Mouse (Mus musculus) megakaryocyte progenitor cell, adult 5-6 weeks (primary cell): Measurements from ENCODE around the gene Vmn1r125. TPM values are rescaled to one million over a fixed set of nuclear protein-coding genes. Genes with fewer than 3 reads are reported as not detected.
"Not testable (repeated sequence)": the region's sequence is repeated elsewhere in the genome, so short reads cannot be mapped to it uniquely, and the experiment has no call there.

Source experiments
- ATAC-seq: replicated peaks from 2 replicates; pipeline ENCODE4 v1.8.0; 2016; ENCODE audit warnings: mild to moderate bottlenecking, moderate TSS enrichment, inconsistent platforms; ENCODE audit not compliant: poor library complexity
- total RNA-seq, 2 experiments: library from RNA; stranded (forward) in 1 of 2; stranded (reverse) in 1 of 2; fragments of 157-497, 149-512 nt in 1 of 2; fragments of 200-1000 nt in 1 of 2; gene quantifications; 2 replicates each; pipeline versions ENCODE4 v1.2.3 to v1.2.4; 2015 to 2017

Gene Vmn1r125
- total RNA-seq (2015) (not detected in 2 replicates), total RNA-seq (2017) (not detected in 2 replicates)

DNA sequence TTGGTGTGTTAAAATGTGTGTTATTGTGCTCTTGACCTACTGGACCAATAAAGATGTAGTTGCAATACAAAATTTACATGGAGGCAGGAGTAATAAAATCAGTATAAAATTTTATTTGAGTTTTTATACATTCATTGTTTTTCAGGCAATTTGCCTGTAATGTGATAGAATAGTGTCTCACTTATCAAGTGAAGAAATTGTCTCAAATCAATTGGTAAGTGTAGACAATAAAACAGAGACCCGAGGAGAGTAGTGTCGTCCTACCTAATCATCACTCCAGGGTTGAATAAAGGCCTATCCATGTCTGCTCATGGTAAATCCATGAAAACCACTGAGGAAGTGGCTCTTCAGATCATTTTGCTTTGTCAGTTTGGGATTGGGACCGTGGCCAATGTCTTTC is at the start of gene Vmn1r125:
TSS of gene Vmn1r125 (plus strand) at position 301 of the 400 bp plus-strand sequence.
- ATAC-seq, result not testable (repeated sequence)

DNA sequence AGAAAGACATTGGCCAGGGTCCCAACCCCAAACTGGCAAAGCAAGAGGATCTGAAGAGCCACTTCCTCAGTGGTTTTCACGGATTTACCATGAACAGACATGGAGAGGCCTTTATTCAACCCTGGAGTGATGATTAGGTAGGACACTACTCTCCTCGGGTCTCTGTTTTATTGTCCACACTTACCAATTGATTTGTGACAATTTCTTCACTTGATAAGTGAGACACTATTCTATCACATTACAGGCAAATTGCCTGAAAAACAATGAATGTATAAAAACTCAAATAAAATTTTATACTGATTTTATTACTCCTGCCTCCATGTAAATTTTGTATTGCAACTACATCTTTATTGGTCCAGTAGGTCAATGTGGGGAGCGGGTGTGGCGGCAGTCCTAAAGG is 11.5 kb upstream of the Vmn1r125 start, which contains the start of gene Vmn1r124:
TSS of gene Vmn1r124 (minus strand) at position 101 of the 400 bp plus-strand sequence.
- not testable (repeated sequence) for ATAC-seq

DNA sequence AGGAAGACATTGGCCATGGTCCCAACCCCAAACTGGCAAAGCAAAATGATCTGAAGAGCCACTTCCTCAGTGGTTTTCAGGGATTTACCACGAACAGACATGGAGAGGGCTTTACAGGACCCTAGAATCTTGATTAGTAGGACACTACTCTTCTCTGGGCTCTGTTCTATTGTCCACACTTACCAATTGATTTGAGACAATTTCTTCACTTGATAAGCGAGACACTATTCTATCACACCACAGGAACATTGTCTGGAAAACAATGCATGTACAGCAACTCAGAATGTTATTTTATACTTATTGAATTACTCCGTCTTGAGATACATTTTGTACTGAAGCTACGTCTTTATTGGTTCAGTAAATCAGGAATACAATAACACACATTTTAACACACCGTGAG is 29.4 kb downstream of the Vmn1r125 start, which contains the start of gene Vmn1r126:
TSS of gene Vmn1r126 (minus strand) at position 101 of the 400 bp plus-strand sequence.
- not testable (repeated sequence) for ATAC-seq

DNA sequence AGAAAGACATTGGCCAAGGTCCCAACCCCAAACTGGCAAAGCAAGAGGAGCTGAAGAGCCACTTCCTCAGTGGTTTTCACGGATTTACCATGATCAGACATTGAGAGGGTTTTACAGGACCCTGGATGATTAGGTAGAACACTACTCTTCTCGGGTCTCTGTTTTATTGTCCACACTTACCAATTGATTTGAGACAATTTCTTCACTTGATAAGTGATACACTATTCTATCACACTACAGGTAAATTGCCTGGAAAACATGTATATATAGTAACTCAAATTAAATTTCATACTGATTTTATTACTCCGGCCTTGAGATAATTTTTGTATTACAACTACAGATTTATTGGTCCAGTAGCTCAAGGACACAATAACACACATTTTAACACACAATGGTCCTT is 47.8 kb downstream of the Vmn1r125 start, which contains the start of gene Vmn1r127:
TSS of gene Vmn1r127 (minus strand) at position 101 of the 400 bp plus-strand sequence.
- not testable (repeated sequence) for ATAC-seq

Other genes starting within 250 kb of the Vmn1r125 start
- not detected in 2 replicates for gene Vmn1r120, start 218.4 kb upstream of the Vmn1r125 start, total RNA-seq (2015)
- not detected in 2 replicates for gene Vmn1r120, start 218.4 kb upstream of the Vmn1r125 start, total RNA-seq (2017)
- not detected in 2 replicates for gene Vmn1r121, start 173.7 kb upstream of the Vmn1r125 start, total RNA-seq (2015)
- not detected in 2 replicates for gene Vmn1r121, start 173.7 kb upstream of the Vmn1r125 start, total RNA-seq (2017)
- not detected in 2 replicates for gene Vmn1r122, start 138.1 kb upstream of the Vmn1r125 start, total RNA-seq (2015)
- gene Vmn1r122, start 138.1 kb upstream of the Vmn1r125 start, total RNA-seq (2017), result not detected in 2 replicates
- gene Vmn1r123, start 110.0 kb upstream of the Vmn1r125 start, total RNA-seq (2015), result not detected in 2 replicates
- not detected in 2 replicates for gene Vmn1r123, start 110.0 kb upstream of the Vmn1r125 start, total RNA-seq (2017)
- gene Gm5157, start 81.8 kb upstream of the Vmn1r125 start, total RNA-seq (2015), result not detected in 2 replicates
- not detected in 2 replicates for gene Gm5157, start 81.8 kb upstream of the Vmn1r125 start, total RNA-seq (2017)
- not detected in 2 replicates for gene Vmn1r124, start 11.6 kb upstream of the Vmn1r125 start, total RNA-seq (2015)
- gene Vmn1r124, start 11.6 kb upstream of the Vmn1r125 start, total RNA-seq (2017), result not detected in 2 replicates
- gene Vmn1r126, start 29.3 kb downstream of the Vmn1r125 start, total RNA-seq (2015), result not detected in 2 replicates
- not detected in 2 replicates for gene Vmn1r126, start 29.3 kb downstream of the Vmn1r125 start, total RNA-seq (2017)
- gene Vmn1r127, start 47.7 kb downstream of the Vmn1r125 start, total RNA-seq (2015), result not detected in 2 replicates
- not detected in 2 replicates for gene Vmn1r127, start 47.7 kb downstream of the Vmn1r125 start, total RNA-seq (2017)
- gene Vmn1r128, start 77.2 kb downstream of the Vmn1r125 start, total RNA-seq (2015), result not detected in 2 replicates
- not detected in 2 replicates for gene Vmn1r128, start 77.2 kb downstream of the Vmn1r125 start, total RNA-seq (2017)
- gene Vmn1r129, start 89.1 kb downstream of the Vmn1r125 start, total RNA-seq (2015), result not detected in 2 replicates
- gene Vmn1r129, start 89.1 kb downstream of the Vmn1r125 start, total RNA-seq (2017), result not detected in 2 replicates
- not detected in 2 replicates for gene Gm6882, start 160.6 kb downstream of the Vmn1r125 start, total RNA-seq (2015)
- not detected in 2 replicates for gene Gm6882, start 160.6 kb downstream of the Vmn1r125 start, total RNA-seq (2017)
- not detected in 2 replicates for gene Vmn1r130, start 239.6 kb downstream of the Vmn1r125 start, total RNA-seq (2015)
- not detected in 2 replicates for gene Vmn1r130, start 239.6 kb downstream of the Vmn1r125 start, total RNA-seq (2017)